Mouse (Mus musculus) liver, embryonic 11.5 days (tissue): ENCODE measurements at regions not wholly inside any gene's neighbourhood (a gene's known extent, or its start where the extent isn't known, plus 50 kb on each side); places are given as distances from the start of the nearest gene placed in this dataset.
"Not testable (repeated sequence)": the region's sequence is repeated elsewhere in the genome, so short reads cannot be mapped to it uniquely, and the experiment has no call there.

Experiments used
- ATAC-seq: fragments of 200-750 bp; cut with Nextera tagmentation; replicated peaks from 2 replicates; pipeline ENCODE4 v1.8.0; 2017; ENCODE audit warnings: moderate number of reproducible peaks, mild to moderate bottlenecking, moderate TSS enrichment, moderate library complexity; ENCODE audit not compliant: low FRiP score
- DNase-seq: peaks from one replicate; pipeline ENCODE4 v3.0.0-alpha.2; 2017; ENCODE audit warnings: low spot score
- H3K27ac ChIP-seq: fragments of 300-500 bp; sonication (generic); 2 replicates; pipeline ENCODE4 v1.5.1; 2014; ENCODE audit warnings: mild to moderate bottlenecking, low read depth, low read length, control low read depth
- H3K27me3 ChIP-seq: fragments of 300-500 bp; sonication (generic); replicated peaks from 2 replicates; pipeline ENCODE4 v1.6.1; 2014; ENCODE audit warnings: low read length, mixed read lengths; ENCODE audit not compliant: control insufficient read depth, insufficient read depth
- H3K36me3 ChIP-seq: fragments of 300-500 bp; sonication (generic); 2 replicates; pipeline ENCODE4 v1.6.1; 2014; ENCODE audit warnings: mild to moderate bottlenecking, low read length, moderate library complexity, mixed read lengths; ENCODE audit not compliant: control insufficient read depth, insufficient read depth
- H3K4me1 ChIP-seq: fragments of 300-500 bp; sonication (generic); replicated peaks from 2 replicates; pipeline ENCODE4 v1.6.1; 2014; ENCODE audit warnings: low read length, mixed read lengths; ENCODE audit not compliant: control insufficient read depth, insufficient read depth
- H3K4me2 ChIP-seq: fragments of 300-500 bp; sonication (generic); 2 replicates; pipeline ENCODE4 v1.6.1; 2014; ENCODE audit warnings: mild to moderate bottlenecking, control low read depth, moderate library complexity
- H3K4me3 ChIP-seq: fragments of 300-500 bp; sonication (generic); 2 replicates; pipeline ENCODE4 v1.5.1; 2014; ENCODE audit warnings: low read depth, low read length, control low read depth
- H3K9ac ChIP-seq: fragments of 300-500 bp; sonication (generic); 2 replicates; pipeline ENCODE4 v1.6.1; 2014; ENCODE audit warnings: low read depth, low read length, control low read depth
- H3K9me3 ChIP-seq: fragments of 300-500 bp; sonication (generic); 2 replicates; pipeline ENCODE4 v1.6.1; 2016; ENCODE audit warnings: low read length, inconsistent platforms, mixed read lengths; ENCODE audit not compliant: control insufficient read depth
- WGBS: fragments of 180-500 bp; shearing (Covaris S2); extraction: QIAGEN DNeasy Blood & Tissue Kit; methylation state at CpG from one replicate; pipeline ENCODE4 v1.1.7; 2014; 5-methylcytosine and 5-hydroxymethylcytosine counted together

- Histone ChIP-seq H3K4me3 (no peak overlapping the region), H3K27ac (no peak overlapping the region), H3K4me1 (no peaks in the 10 kb centered on the region), H3K9ac (no peak overlapping the region), H3K27me3 (no peaks in the 10 kb centered on the region), H3K4me2 (no peak overlapping the region), H3K9me3 (no peaks in the 10 kb centered on the region), H3K36me3 (no peaks in the 10 kb centered on the region)
- ATAC-seq (no peak), DNase-seq (no peak)
- 80% methylated on average over 7 of the region's 7 CpGs for WGBS
Measured at GRCm38 (mm10) chr10:25632306-25632705, 96.2 kb upstream of the Smlr1 start.

GRCm38 (mm10) chr10:25622585-25622984, 86.5 kb upstream of the Smlr1 start:
- no peak overlapping the region for H3K9ac ChIP-seq
- no peaks in the 10 kb centered on the region for H3K9me3 ChIP-seq
- DNase-seq, result no peak
- WGBS, result 80% methylated on average over 5 of the region's 5 CpGs
- H3K27me3 ChIP-seq, result no peaks in the 10 kb centered on the region
- no peak overlapping the region for H3K27ac ChIP-seq
- H3K4me2 ChIP-seq, result no peak overlapping the region
- H3K36me3 ChIP-seq, result no peaks in the 10 kb centered on the region
- ATAC-seq, result no peak
- H3K4me3 ChIP-seq, result no peak overlapping the region
- no peaks in the 10 kb centered on the region for H3K4me1 ChIP-seq

GRCm38 (mm10) chr10:25621747-25622134, 85.7 kb upstream of the Smlr1 start:
- not testable (repeated sequence) for DNase-seq, H3K27me3 ChIP-seq, H3K4me2 ChIP-seq, ATAC-seq, H3K27ac ChIP-seq, H3K9ac ChIP-seq, H3K4me3 ChIP-seq, H3K4me1 ChIP-seq, H3K9me3 ChIP-seq, H3K36me3 ChIP-seq
- WGBS, result 52% methylated on average over 1 of the region's 1 CpGs

GRCm38 (mm10) chr10:25620939-25621746, 85.1 kb upstream of the Smlr1 start:
- no peaks in the 10 kb centered on the region for H3K27me3 ChIP-seq
- H3K4me3 ChIP-seq, result no peak overlapping the region
- H3K9ac ChIP-seq, result no peak overlapping the region
- DNase-seq (peak; percentile 32), ATAC-seq (no peak)
- no peaks in the 10 kb centered on the region for H3K9me3 ChIP-seq
- H3K4me1 ChIP-seq, result no peaks in the 10 kb centered on the region
- no peaks in the 10 kb centered on the region for H3K36me3 ChIP-seq
- 58% methylated on average over 10 of the region's 10 CpGs for WGBS
- no peak overlapping the region for H3K4me2 ChIP-seq
- no peak overlapping the region for H3K27ac ChIP-seq

- Histone ChIP-seq H3K36me3 (no peaks in the 10 kb centered on the region), H3K4me2 (no peak overlapping the region), H3K27ac (no peak overlapping the region), H3K9me3 (no peaks in the 10 kb centered on the region), H3K4me3 (no peak overlapping the region), H3K27me3 (no peaks in the 10 kb centered on the region), H3K9ac (no peak overlapping the region), H3K4me1 (no peaks in the 10 kb centered on the region)
- no peak for DNase-seq
- 81% methylated on average over 2 of the region's 2 CpGs for WGBS
- no peak for ATAC-seq
Measured at GRCm38 (mm10) chr10:25619702-25620101, 83.6 kb upstream of the Smlr1 start.

GRCm38 (mm10) chr10:25601471-25601870, 65.4 kb upstream of the Smlr1 start:
- no peak overlapping the region for H3K9ac ChIP-seq
- H3K4me2 ChIP-seq, result no peak overlapping the region
- H3K36me3 ChIP-seq, result no peaks in the 10 kb centered on the region
- no peaks in the 10 kb centered on the region for H3K27me3 ChIP-seq
- H3K4me1 ChIP-seq, result no peaks in the 10 kb centered on the region
- H3K27ac ChIP-seq, result no peak overlapping the region
- H3K4me3 ChIP-seq, result no peak overlapping the region
- no peaks in the 10 kb centered on the region for H3K9me3 ChIP-seq
- ATAC-seq (no peak), DNase-seq (no peak)
- WGBS, result 80% methylated on average over 2 of the region's 2 CpGs

GRCm38 (mm10) chr10:25589316-25589645, 53.2 kb upstream of the Smlr1 start:
- H3K27ac ChIP-seq, result no peak overlapping the region
- H3K9ac ChIP-seq, result no peak overlapping the region
- H3K4me2 ChIP-seq, result no peak overlapping the region
- H3K36me3 ChIP-seq, result no peaks in the 10 kb centered on the region
- 77% methylated on average over 2 of the region's 2 CpGs for WGBS
- H3K4me3 ChIP-seq, result no peak overlapping the region
- DNase-seq (no peak), ATAC-seq (no peak)
- H3K4me1 ChIP-seq, result no peaks in the 10 kb centered on the region
- no peaks in the 10 kb centered on the region for H3K9me3 ChIP-seq
- no peaks in the 10 kb centered on the region for H3K27me3 ChIP-seq

GRCm38 (mm10) chr10:25588611-25589315, 52.7 kb upstream of the Smlr1 start:
- no peak overlapping the region for H3K9ac ChIP-seq
- H3K4me1 ChIP-seq, result no peaks in the 10 kb centered on the region
- H3K27ac ChIP-seq, result no peak overlapping the region
- H3K9me3 ChIP-seq, result no peaks in the 10 kb centered on the region
- no peak for ATAC-seq
- no peaks in the 10 kb centered on the region for H3K27me3 ChIP-seq
- H3K36me3 ChIP-seq, result no peaks in the 10 kb centered on the region
- H3K4me2 ChIP-seq, result no peak overlapping the region
- 83% methylated on average over 12 of the region's 12 CpGs for WGBS
- DNase-seq, result no peak
- no peak overlapping the region for H3K4me3 ChIP-seq
